Mouse (Mus musculus) midbrain, postnatal 0 days (tissue): ENCODE measurements around the gene Pate2. TPM values are rescaled to one million over a fixed set of nuclear protein-coding genes. Genes with fewer than 3 reads are reported as not detected.
A peak's percentile ranks its signal among the peaks of the same experiment; 100 is the strongest.

Source experiments
- ATAC-seq: fragments of 200-750 bp; cut with Nextera tagmentation; 2 replicates; pipeline ENCODE4 v1.8.0; 2017; ENCODE audit warnings: moderate number of reproducible peaks, mild to moderate bottlenecking, moderate TSS enrichment, moderate library complexity; ENCODE audit not compliant: low FRiP score
- DNase-seq: peaks from one replicate; pipeline ENCODE4 v3.0.0-alpha.2; 2015; ENCODE audit warnings: low spot score
- H3K27ac ChIP-seq: fragments of 300-500 bp; sonication (generic); 2 replicates; pipeline ENCODE4 v1.5.1; 2014; ENCODE audit warnings: low read depth, mild to moderate bottlenecking, low read length, mixed read lengths
- H3K27me3 ChIP-seq: fragments of 300-500 bp; sonication (generic); 2 replicates; pipeline ENCODE4 v1.6.1; 2014; ENCODE audit warnings: low read length, control low read depth, mixed read lengths; ENCODE audit not compliant: insufficient read depth
- H3K36me3 ChIP-seq: fragments of 300-500 bp; sonication (generic); 2 replicates; pipeline ENCODE4 v1.6.1; 2014; ENCODE audit warnings: low read length, control low read depth, mixed read lengths; ENCODE audit not compliant: insufficient read depth
- H3K4me1 ChIP-seq: fragments of 300-500 bp; sonication (generic); 2 replicates; pipeline ENCODE4 v1.6.1; 2014; ENCODE audit warnings: mild to moderate bottlenecking, control low read depth, antibody characterized with exemption, low read length, mixed read lengths; ENCODE audit not compliant: insufficient read depth
- H3K4me2 ChIP-seq: fragments of 300-500 bp; sonication (generic); 2 replicates; pipeline ENCODE4 v1.6.1; 2014; ENCODE audit warnings: low read depth, mild to moderate bottlenecking, low read length, mixed read lengths; ENCODE audit not compliant: poor library complexity, severe bottlenecking
- H3K4me3 ChIP-seq: fragments of 300-500 bp; sonication (generic); 2 replicates; pipeline ENCODE4 v1.5.1; 2014; ENCODE audit warnings: low read depth, mild to moderate bottlenecking, low read length, moderate library complexity
- H3K9ac ChIP-seq: fragments of 300-500 bp; sonication (generic); replicated peaks from 2 replicates; pipeline ENCODE4 v1.6.1; 2014; ENCODE audit warnings: mild to moderate bottlenecking, low read length, moderate library complexity, mixed read lengths; ENCODE audit not compliant: poor library complexity, severe bottlenecking
- H3K9me3 ChIP-seq: fragments of 300-500 bp; sonication (generic); 2 replicates; pipeline ENCODE4 v1.6.1; 2016; ENCODE audit warnings: low read length, control low read depth
- CTCF ChIP-seq: IDR thresholded peaks from 2 replicates; pipeline ENCODE4 v1.5.1; 2016; ENCODE audit warnings: antibody characterized with exemption, mild to moderate bottlenecking
- WGBS: fragments of 180-500 bp; shearing (Covaris S2); extraction: QIAGEN DNeasy Blood & Tissue Kit; methylation state at CpG from one replicate; pipeline ENCODE4 v1.1.7; 2014; 5-methylcytosine and 5-hydroxymethylcytosine counted together
- polyA plus RNA-seq: library from polyadenylated mRNA; unstranded; fragments of >200 nt; fragmentation: Nextera tagmentation; extraction: Ambion mirVana; gene quantifications from 2 replicates; pipeline ENCODE4 v1.2.1, GENCODE M21; 2015
- total RNA-seq: library from RNA; depleted of rRNA; stranded (reverse); fragments of >200 nt; gene quantifications from 2 replicates; pipeline ENCODE4 v1.2.3, GENCODE M21; 2014

The Pate2 gene
- total and polyA plus RNA-seq, 2 experiments from 2014 or later, result 0.33 to 0.54 TPM

DNA sequence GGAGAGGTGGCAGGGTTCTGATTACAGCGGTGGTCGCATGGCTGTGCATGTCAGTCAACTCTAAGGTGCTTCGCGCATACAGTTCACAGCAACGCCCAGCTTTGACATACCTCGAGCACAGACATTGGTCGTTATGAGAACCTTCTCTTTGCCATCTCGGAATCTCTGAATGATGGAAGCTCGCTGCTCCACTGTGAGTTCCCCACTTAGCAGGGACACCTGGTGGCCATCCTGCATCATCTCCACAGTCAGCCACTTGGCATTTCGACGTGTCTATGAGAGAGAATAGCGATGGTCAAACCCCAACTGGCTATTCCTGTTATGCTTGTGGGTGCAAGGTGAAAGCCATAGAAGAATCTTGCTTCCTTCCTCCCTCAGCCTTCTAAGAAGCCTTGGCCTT is 24.4 kb upstream of the Pate2 start:
- Histone ChIP-seq H3K36me3 (peaks cover 49% of the 10 kb centered on the region), H3K27ac (no peak overlapping the region), H3K4me2 (no peak overlapping the region), H3K4me1 (no peaks in the 10 kb centered on the region), H3K4me3 (no peak overlapping the region), H3K9ac (no peak overlapping the region), H3K9me3 (no peaks in the 10 kb centered on the region), H3K27me3 (no peaks in the 10 kb centered on the region)
- ATAC-seq (no peak), DNase-seq (peak; percentile 20)
- peak; percentile 69 for TF ChIP-seq CTCF
- WGBS, result 69% methylated on average over 12 of the region's 12 CpGs

DNA sequence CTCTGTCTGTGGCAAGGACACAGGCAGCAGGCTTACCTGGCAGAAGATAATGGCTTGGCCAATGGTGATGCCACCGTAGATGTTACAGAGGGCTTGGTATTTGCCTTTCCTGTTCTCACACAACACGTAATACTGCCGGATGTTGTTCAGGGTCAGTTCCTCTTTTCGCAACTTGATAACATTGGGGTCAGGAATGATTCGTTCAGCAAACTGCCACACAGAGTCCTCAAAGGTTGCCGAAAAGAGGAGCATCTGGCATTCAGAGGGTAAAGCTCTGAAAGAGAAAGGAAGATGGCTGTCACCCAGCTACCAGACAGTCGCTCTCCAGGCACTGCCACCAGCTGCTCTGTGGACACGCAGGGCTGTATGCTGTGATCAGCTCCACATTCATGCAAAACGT is 23.3 kb upstream of the Pate2 start:
- H3K4me1 ChIP-seq, result no peaks in the 10 kb centered on the region
- ATAC-seq (no peak), DNase-seq (no peak)
- TF ChIP-seq CTCF, result no peak
- H3K9ac ChIP-seq, result no peak overlapping the region
- peaks cover 47% of the 10 kb centered on the region for H3K36me3 ChIP-seq
- no peak overlapping the region for H3K4me3 ChIP-seq
- no peak overlapping the region for H3K4me2 ChIP-seq
- H3K9me3 ChIP-seq, result no peaks in the 10 kb centered on the region
- H3K27me3 ChIP-seq, result no peaks in the 10 kb centered on the region
- no peak overlapping the region for H3K27ac ChIP-seq
- 90% methylated on average over 9 of the region's 9 CpGs for WGBS

DNA sequence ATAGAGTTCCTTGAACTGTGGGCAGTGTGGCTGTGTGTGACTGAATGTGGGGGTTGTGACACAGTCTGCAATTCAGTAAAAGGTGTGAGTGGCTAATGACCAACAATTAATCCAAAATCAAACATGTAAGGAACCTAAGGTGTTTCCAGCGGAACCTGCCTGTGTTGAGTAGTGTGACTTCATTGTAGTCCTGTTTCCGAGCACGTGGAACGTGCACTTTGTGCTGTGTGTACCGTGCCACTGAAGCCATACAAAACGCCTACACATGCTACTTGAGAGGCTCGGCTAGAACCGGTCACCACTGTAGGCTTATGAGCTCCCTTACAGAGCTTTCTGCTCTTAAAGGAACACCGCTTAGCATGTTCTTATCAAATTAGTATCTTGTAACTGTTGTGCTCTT is 21.6 kb upstream of the Pate2 start:
- ATAC-seq (no peak), DNase-seq (no peak)
- Histone ChIP-seq H3K4me2 (no peak overlapping the region), H3K27me3 (no peaks in the 10 kb centered on the region), H3K9me3 (no peaks in the 10 kb centered on the region), H3K9ac (no peak overlapping the region), H3K4me3 (no peak overlapping the region), H3K4me1 (no peaks in the 10 kb centered on the region), H3K36me3 (peaks cover 48% of the 10 kb centered on the region), H3K27ac (no peak overlapping the region)
- no peak for TF ChIP-seq CTCF
- 87% methylated on average over 9 of the region's 9 CpGs for WGBS

DNA sequence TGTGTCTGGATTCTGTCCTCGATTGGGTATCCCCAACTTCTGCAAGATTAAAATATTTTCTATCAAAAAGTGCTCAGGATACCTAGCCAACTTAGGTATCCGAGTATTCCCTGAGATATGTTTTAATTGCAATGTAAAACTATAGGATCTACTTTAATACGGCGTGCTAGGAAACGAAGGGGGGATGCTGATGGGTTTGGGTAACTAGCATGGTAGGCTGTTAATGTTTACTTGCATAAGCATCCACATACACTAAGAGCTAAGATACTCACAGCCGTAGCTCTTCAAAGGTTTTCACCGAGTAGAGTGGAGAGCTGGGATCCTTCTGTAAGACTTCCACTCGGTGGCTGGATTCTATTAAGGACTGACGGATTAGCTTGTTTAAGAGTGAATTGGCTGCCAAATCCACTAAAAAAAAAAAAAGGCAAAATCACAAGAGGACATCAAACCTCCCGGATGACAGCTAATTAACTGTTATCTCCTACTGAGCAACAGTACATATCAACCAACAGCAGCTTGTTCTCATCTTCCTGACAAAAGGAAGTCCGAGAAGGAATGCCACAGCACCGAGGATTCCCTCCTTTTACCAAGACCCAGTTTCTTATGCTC is 13.5 kb upstream of the Pate2 start:
- peaks cover 21% of the 10 kb centered on the region for H3K36me3 ChIP-seq
- TF ChIP-seq CTCF, result no peak
- H3K27me3 ChIP-seq, result no peaks in the 10 kb centered on the region
- peak overlapping the region; percentile 88 for H3K4me2 ChIP-seq
- H3K27ac ChIP-seq, result no peak overlapping the region
- H3K9ac ChIP-seq, result no peak overlapping the region
- no peak overlapping the region for H3K4me3 ChIP-seq
- ATAC-seq, result no peak
- DNase-seq, result no peak
- peaks cover 5% of the 10 kb centered on the region; the same call in 1 of the 2 replicates for H3K4me1 ChIP-seq
- 72% methylated on average over 12 of the region's 12 CpGs for WGBS
- H3K9me3 ChIP-seq, result no peaks in the 10 kb centered on the region

DNA sequence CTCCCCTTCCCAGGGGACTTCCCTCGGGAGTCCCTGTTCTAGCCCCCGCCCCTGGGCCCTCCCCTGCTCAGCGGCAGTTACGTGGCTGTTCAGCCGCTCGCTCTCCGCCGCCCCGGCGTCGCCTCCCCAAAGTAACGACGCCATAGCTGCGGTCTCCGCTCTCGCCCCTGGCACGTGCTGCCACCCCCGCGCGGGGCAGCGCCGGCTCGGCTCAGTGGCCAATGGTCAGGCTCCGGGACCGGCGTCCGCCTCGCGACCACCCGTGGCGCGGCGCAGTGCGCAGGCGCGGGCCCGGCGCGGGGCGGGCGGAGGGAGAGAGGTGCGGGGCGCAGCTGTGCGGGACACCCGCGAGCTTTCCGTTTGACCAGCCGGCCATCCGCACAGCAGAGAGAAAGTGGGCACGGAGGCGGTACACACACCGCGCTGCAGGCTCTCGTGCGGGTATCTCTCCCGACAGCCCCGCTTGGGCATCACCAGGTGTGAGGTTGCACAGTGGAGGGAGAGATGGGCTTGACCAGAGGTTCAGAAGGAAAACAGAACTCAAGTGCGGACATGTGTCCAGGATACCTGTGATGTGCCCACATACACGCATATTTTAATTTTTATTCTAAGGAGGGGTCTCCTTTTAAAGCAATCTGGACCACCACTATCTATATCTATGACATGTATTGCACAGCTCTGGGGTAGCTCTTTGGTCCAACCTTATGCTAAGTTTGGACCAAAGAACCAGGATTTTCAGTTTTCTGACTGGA is 11.7 kb upstream of the Pate2 start, which contains the start of the genes Ddx25 and Pus3:
TSS of gene Ddx25 (minus strand) at position 272 of the 752 bp plus-strand sequence.
TSS of gene Pus3 (plus strand) at position 339 of the 752 bp plus-strand sequence.
- DNase-seq (peak; percentile 82), ATAC-seq (peak; percentile 88)
- under 1% methylated on average over 53 of the region's 59 CpGs for WGBS
- H3K9ac ChIP-seq, result peak within 1 kb of the TSS; percentile 67
- peaks cover 18% of the 10 kb centered on the region for H3K36me3 ChIP-seq
- peak within 1 kb of the TSS; percentile 88 for H3K4me2 ChIP-seq
- no peak for TF ChIP-seq CTCF
- peaks cover 5% of the 10 kb centered on the region; the same call in 1 of the 2 replicates for H3K4me1 ChIP-seq
- no peaks in the 10 kb centered on the region for H3K27me3 ChIP-seq
- H3K9me3 ChIP-seq, result no peaks in the 10 kb centered on the region
- peak within 1 kb of the TSS; percentile 82 for H3K27ac ChIP-seq
- peak within 1 kb of the TSS; percentile 54 for H3K4me3 ChIP-seq
